Mouse (Mus musculus): ENCODE measurements around the gene Mllt3.

DNA sequence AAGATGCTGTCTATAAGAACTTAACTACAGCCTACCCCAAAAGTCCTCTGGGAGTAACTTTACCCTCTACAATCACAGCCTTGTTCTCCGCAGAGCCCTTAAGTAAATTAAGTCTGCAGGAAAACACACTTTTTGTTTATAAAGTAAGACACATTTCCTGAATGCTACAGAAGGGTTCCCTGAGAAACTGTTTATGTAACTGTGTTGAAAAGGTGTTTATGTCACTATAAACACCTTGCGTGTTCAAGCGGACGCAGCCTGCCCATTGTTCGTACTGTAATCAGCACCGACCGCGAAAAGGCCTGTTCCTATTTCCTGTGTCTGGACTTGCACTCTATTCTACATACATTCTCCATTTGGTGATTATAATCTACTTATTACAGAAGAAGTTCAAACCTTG is 112.5 kb downstream of the Mllt3 start:
- TF ChIP-seq CTCF (conservative IDR thresholded peaks at IDR 0.05; ENCODE audit: low read length): no peak
- no peak for TF ChIP-seq NANOG (IDR thresholded peaks at IDR 0.05; ENCODE audit: borderline replicate concordance, low read length)
- TF ChIP-seq POU5F1 (IDR thresholded peaks at IDR 0.05; ENCODE audit: borderline replicate concordance, low read length): no peak
